Comparison of ENCODE assay signal across 13 mouse cellular contexts in genomic region chr17:23540106-23540505, GRCm38 (mm10). TPM values are rescaled to one million over a fixed set of nuclear protein-coding genes. Genes with fewer than 3 reads are reported as not detected.
A peak's percentile ranks its signal among the peaks of the same experiment; 100 is the strongest.
DNase-seq lines count a peak whose midpoint lies in the region; ATAC-seq and TF ChIP-seq lines count a peak whose summit lies in the region.
"Had no signal": no experiment of that assay in that cellular context is flagged by ENCODE, and none has a peak within 500 bp of the region (broad histone marks: within the 10 kb centered on the region; RNA-seq: fewer than 3 reads in every experiment).

No protein-coding gene starts in this region.

- H3K4me1 ChIP-seq in hindbrain, embryonic 12.5 days, result 0 out of 2 replicates have a peak, but pooled peaks cover 5% of the 10 kb centered on the region
- no peaks in the 10 kb centered on the region for H3K4me1 ChIP-seq in hindbrain, postnatal 0 days (ENCODE audit: insufficient read depth, low read length)
- peaks cover 75% of the 10 kb centered on the region for H3K4me1 ChIP-seq in E14TG2a.4 (replicated peaks; ENCODE audit: low read depth, low read length)
- peaks cover 4 to 15% of the 10 kb centered on the region in 2 experiments for H3K4me1 ChIP-seq in ES-E14 (ENCODE audit: control insufficient read depth in 2 of 2, insufficient read depth in 2 of 2, low read length in 2 of 2, poor library complexity in 1 of 2)
- peaks cover 57% of the 10 kb centered on the region for H3K4me1 ChIP-seq in liver, embryonic 12.5 days

- H3K4me2 ChIP-seq in hindbrain, embryonic 12.5 days (replicated peaks), result 0 out of 2 replicates have a peak overlapping the region, but pooled peaks have one; percentile 13
- H3K4me2 ChIP-seq in hindbrain, postnatal 0 days (ENCODE audit: low read depth, low read length), result no peak overlapping the region
- H3K4me2 ChIP-seq in liver, embryonic 12.5 days, result peak overlapping the region; percentile 63

- 44% methylated on average over 3 of the region's 3 CpGs for WGBS in hindbrain, embryonic 12.5 days
- WGBS in hindbrain, postnatal 0 days, result 42% methylated on average over 3 of the region's 3 CpGs
- 40% methylated on average over 3 of the region's 3 CpGs for WGBS in liver, embryonic 12.5 days (ENCODE audit: insufficient replicate concordance)

- no peaks in the 10 kb centered on the region for H3K9me3 ChIP-seq in hindbrain, embryonic 12.5 days (replicated peaks)
- no peaks in the 10 kb centered on the region for H3K9me3 ChIP-seq in hindbrain, postnatal 0 days (ENCODE audit: low read length)
- H3K9me3 ChIP-seq in E14TG2a.4 (ENCODE audit: low read length), result no peaks in the 10 kb centered on the region
- no peaks in the 10 kb centered on the region for H3K9me3 ChIP-seq in ES-E14 (ENCODE audit: control insufficient read depth, insufficient read depth, low read depth, low read length)
- H3K9me3 ChIP-seq in liver, embryonic 12.5 days (replicated peaks), result no peaks in the 10 kb centered on the region
- H3K9me3 ChIP-seq: G1E had no signal

- no peak overlapping the region for H3K9ac ChIP-seq in hindbrain, embryonic 12.5 days
- H3K9ac ChIP-seq in hindbrain, postnatal 0 days (replicated peaks; ENCODE audit: low read length), result no peak overlapping the region
- peak overlapping the region; percentile 4; the same call in 1 of the 2 replicates for H3K9ac ChIP-seq in ES-E14 (ENCODE audit: insufficient read depth, low read depth, low read length, poor library complexity, severe bottlenecking)
- H3K9ac ChIP-seq in liver, embryonic 12.5 days, result peak overlapping the region; percentile 48

- ATAC-seq in hindbrain, embryonic 12.5 days (ENCODE audit: low FRiP score), result 0 out of 2 replicates have a peak, but pooled peaks have one; percentile 3
- no peak for ATAC-seq in hindbrain, postnatal 0 days
- no peak for ATAC-seq in liver, embryonic 12.5 days
- ATAC-seq in megakaryocyte-erythroid progenitor cell, adult 5-6 weeks (replicated peaks; ENCODE audit: low FRiP score, low TSS enrichment, poor library complexity, severe bottlenecking), result no peak

- H3K4me3 ChIP-seq in hindbrain, embryonic 12.5 days, result no peak overlapping the region; the same call in 1 of the 2 replicates
- H3K4me3 ChIP-seq in hindbrain, postnatal 0 days (ENCODE audit: low read length), result no peak overlapping the region
- H3K4me3 ChIP-seq in E14TG2a.4 (replicated peaks; ENCODE audit: low read length) (peak overlapping the region; percentile 73), ES-E14 (ENCODE audit: insufficient read depth in 1 of 2, low read depth in 1 of 2, low read length in 2 of 2, poor library complexity in 1 of 2, severe bottlenecking in 1 of 2) (peak overlapping the region; percentile 47 to 52; a peak in 3 of 4 replicates)
- peak overlapping the region; percentile 53 for H3K4me3 ChIP-seq in liver, embryonic 12.5 days

- in situ Hi-C loops in ES-E14 (cut with MboI; ENCODE audit: low sequenced_read_pairs in 2 of 2, unreplicated experiment in 2 of 2), result no loop called here

- TF ChIP-seq CTCF in hindbrain, postnatal 0 days (IDR thresholded peaks at IDR 0.05; ENCODE audit: low read depth), result no peak
- no peak; the same call in 1 of the 2 replicates for TF ChIP-seq CTCF in E14TG2a.4 (conservative IDR thresholded peaks at IDR 0.05; ENCODE audit: low read length)

- no peak for DNase-seq in hindbrain, postnatal 0 days (ENCODE audit: low spot score)
- DNase-seq in ES-E14 (ENCODE audit: low read depth, low spot score), result no peak
- DNase-seq in adrenal gland, adult 8-10 months, result no peak
- DNase-seq: cerebellum, adult 11 months; gastrocnemius, postnatal 14 days; lung, postnatal 36 days; thymus, postnatal 14 days had no signal

- H3K36me3 ChIP-seq in hindbrain, embryonic 12.5 days, result no peaks in the 10 kb centered on the region
- H3K36me3 ChIP-seq in hindbrain, postnatal 0 days (ENCODE audit: insufficient read depth, low read length), result no peaks in the 10 kb centered on the region
- no peaks in the 10 kb centered on the region for H3K36me3 ChIP-seq in E14TG2a.4 (ENCODE audit: insufficient read depth, low read length)
- H3K36me3 ChIP-seq in ES-E14 (ENCODE audit: control insufficient read depth, insufficient read depth, low read length, poor library complexity, severe bottlenecking), result no peaks in the 10 kb centered on the region
- H3K36me3 ChIP-seq in liver, embryonic 12.5 days, result no peaks in the 10 kb centered on the region
- H3K36me3 ChIP-seq: G1E had no signal

- H3K27ac ChIP-seq in hindbrain, embryonic 12.5 days, result no peak overlapping the region
- H3K27ac ChIP-seq in hindbrain, postnatal 0 days, result no peak overlapping the region
- no peak overlapping the region for H3K27ac ChIP-seq in ES-E14 (ENCODE audit: insufficient read depth, low read depth, low read length, poor library complexity, severe bottlenecking)
- H3K27ac ChIP-seq in liver, embryonic 12.5 days, result no peak overlapping the region

- H3K27me3 ChIP-seq in hindbrain, embryonic 12.5 days, result peaks cover 51% of the 10 kb centered on the region
- peaks cover 11% of the 10 kb centered on the region; the same call in 1 of the 2 replicates for H3K27me3 ChIP-seq in hindbrain, postnatal 0 days (ENCODE audit: insufficient read depth, low read length)
- peaks cover 24% of the 10 kb centered on the region for H3K27me3 ChIP-seq in E14TG2a.4 (ENCODE audit: insufficient read depth, low read length)
- peaks cover 13% of the 10 kb centered on the region; the same call in 1 of the 2 replicates for H3K27me3 ChIP-seq in liver, embryonic 12.5 days (replicated peaks)

TF ChIP-seq in ES-E14, 5 proteins besides CTCF, POLR2A, EP300 and RAD21:
- no peak for TF ChIP-seq MAFK (IDR thresholded peaks at IDR 0.05; ENCODE audit: insufficient read depth, low read depth, low read length)
- TF ChIP-seq ZNF384 (IDR thresholded peaks at IDR 0.05; ENCODE audit: low read depth, low read length), result no peak
- TF ChIP-seq HCFC1 (IDR thresholded peaks at IDR 0.05; ENCODE audit: borderline replicate concordance, insufficient read depth, low read length), result no peak
- TF ChIP-seq ZC3H11A (IDR thresholded peaks at IDR 0.05; ENCODE audit: borderline replicate concordance, low read depth, low read length), result no peak
- TF ChIP-seq CHD2 (IDR thresholded peaks at IDR 0.05; ENCODE audit: low read depth, low read length), result no peak

RNA-seq across cellular contexts. Expression of gene Zfp213, which starts 23.9 kb away (rescaled TPM):
- polyA plus RNA-seq in hindbrain, embryonic 12.5 days (2016; fragmentation: Nextera tagmentation; extraction: Ambion mirVana), result 20.8 and 21.3 TPM in 2 replicates
- total RNA-seq in hindbrain, postnatal 0 days (2014; rRNA removed), result 17.1 and 28.1 TPM in 2 replicates
- polyA plus RNA-seq in hindbrain, postnatal 0 days (2015; fragmentation: Nextera tagmentation; extraction: Ambion mirVana), result 9.4 and 10.3 TPM in 2 replicates
- total RNA-seq in ES-E14 (2012; rRNA removed), result 8.4 and 8.8 TPM in 2 replicates
- 8.3 and 9.1 TPM in 2 replicates for polyA plus RNA-seq in liver, embryonic 12.5 days (2016; fragmentation: Nextera tagmentation; extraction: Ambion mirVana)
- 10 to 100 TPM; 12.0 to 15.5 (median 12.9) TPM for total RNA-seq in adrenal gland, adult 8-10 months (2022)
- 7.4 and 7.8 TPM in 2 replicates for total RNA-seq in megakaryocyte-erythroid progenitor cell, adult 5-6 weeks (2014; fragmentation: Nextera tagmentation)
- total RNA-seq in megakaryocyte-erythroid progenitor cell, adult 5-6 weeks (2017), result 4.9 and 7.5 TPM in 2 replicates

RNA-seq across cellular contexts. Expression of gene Zfp13, which starts 59.2 kb away (rescaled TPM):
- 24.9 and 26.1 TPM in 2 replicates for polyA plus RNA-seq in hindbrain, embryonic 12.5 days (2016; fragmentation: Nextera tagmentation; extraction: Ambion mirVana)
- 37.6 and 44.0 TPM in 2 replicates for total RNA-seq in hindbrain, postnatal 0 days (2014; rRNA removed)
- polyA plus RNA-seq in hindbrain, postnatal 0 days (2015; fragmentation: Nextera tagmentation; extraction: Ambion mirVana), result 21.5 and 21.6 TPM in 2 replicates
- 19.9 and 26.9 TPM in 2 replicates for total RNA-seq in ES-E14 (2012; rRNA removed)
- 2.8 and 2.9 TPM in 2 replicates for polyA plus RNA-seq in liver, embryonic 12.5 days (2016; fragmentation: Nextera tagmentation; extraction: Ambion mirVana)
- 10 to 100 TPM in 3 of 4 experiments, 1 to 10 TPM in 1; 8.2 to 19.2 (median 14.6) TPM for total RNA-seq in adrenal gland, adult 8-10 months (2022)
- total RNA-seq in megakaryocyte-erythroid progenitor cell, adult 5-6 weeks (2014; fragmentation: Nextera tagmentation), result not detected in 2 replicates
- total RNA-seq in megakaryocyte-erythroid progenitor cell, adult 5-6 weeks (2017), result not detected in 2 replicates
- total RNA-seq: G1E; neutrophil, adult 5-6 weeks had no signal

Comparison
In these comparisons a context has a peak if more than half of its experiments do, and no peak if none do; other contexts are left out.
1. H3K4me3 ChIP-seq: peak in E14TG2a.4 (single experiment), ES-E14 (2 of 2) and liver, embryonic 12.5 days (single experiment); none in hindbrain, embryonic 12.5 days (single experiment) and hindbrain, postnatal 0 days (single experiment).
2. H3K9ac ChIP-seq: peak in ES-E14 (single experiment) and liver, embryonic 12.5 days (single experiment); none in hindbrain, embryonic 12.5 days (single experiment) and hindbrain, postnatal 0 days (single experiment).
3. RNA of gene Zfp13, which starts 59.2 kb away (total RNA-seq): 37.6 to 44.0 TPM in hindbrain, postnatal 0 days, 19.9 to 26.9 TPM in ES-E14 and 8.2 to 19.2 TPM in adrenal gland, adult 8-10 months; not detected in megakaryocyte-erythroid progenitor cell, adult 5-6 weeks; every median in the first group is over 4 times any median in the second.